Mouse (Mus musculus) MEL (cell line): ENCODE data around the gene Riok2. TPM values are rescaled to one million over a fixed set of nuclear protein-coding genes. Genes with fewer than 3 reads are reported as not detected.

Experiments
- DNase-seq: peaks from one replicate; pipeline ENCODE4 v3.0.0; 2011; ENCODE audit warnings: low read depth, low spot score
- H3K27ac ChIP-seq: 2 replicates; pipeline ENCODE4 v1.5.1; 2012; ENCODE audit warnings: low read depth, mild to moderate bottlenecking, control low read depth, low read length, moderate library complexity; ENCODE audit not compliant: control insufficient read depth
- H3K27me3 ChIP-seq, 2 experiments: fragments of 150-350 bp in 1 of 2; sonication (generic) in 1 of 2; 2 replicates each; pipeline ENCODE4 v1.6.1; 2012; ENCODE audit warnings: low read length in 2 of 2, mild to moderate bottlenecking in 2 of 2, improper control_type of control experiment in 1 of 2, moderate library complexity in 1 of 2; ENCODE audit not compliant: insufficient read depth in 2 of 2, control insufficient read depth in 1 of 2
- H3K36me3 ChIP-seq, 2 experiments: 2 replicates each; pipeline ENCODE4 v1.6.1; 2012 to 2014; ENCODE audit warnings: low read length in 2 of 2, improper control_type of control experiment in 1 of 2, inconsistent platforms in 1 of 2, mild to moderate bottlenecking in 1 of 2; ENCODE audit not compliant: insufficient read depth in 2 of 2, control insufficient read depth in 1 of 2
- H3K4me1 ChIP-seq, 2 experiments: fragments of 150-350 bp in 1 of 2; sonication (generic) in 1 of 2; 2 replicates each; pipeline ENCODE4 v1.6.1; 2012; ENCODE audit warnings: low read length in 2 of 2, improper control_type of control experiment in 1 of 2, mild to moderate bottlenecking in 1 of 2; ENCODE audit not compliant: insufficient read depth in 2 of 2, control insufficient read depth in 1 of 2
- H3K4me3 ChIP-seq, 2 experiments: fragments of 150-350 bp in 1 of 2; sonication (generic) in 1 of 2; 2 replicates each; pipeline ENCODE4 v1.5.1; 2012; ENCODE audit warnings: low read depth in 2 of 2, low read length in 2 of 2, mild to moderate bottlenecking in 2 of 2, moderate library complexity in 2 of 2, control low read depth in 1 of 2, improper control_type of control experiment in 1 of 2; ENCODE audit not compliant: control insufficient read depth in 1 of 2, insufficient read depth in 1 of 2
- H3K79me2 ChIP-seq: 2 replicates; pipeline ENCODE4 v1.6.1; 2012; ENCODE audit warnings: mild to moderate bottlenecking, low read length, moderate library complexity; ENCODE audit not compliant: control insufficient read depth, poor library complexity, insufficient read depth
- H3K9ac ChIP-seq: 2 replicates; pipeline ENCODE4 v1.6.1; 2012; ENCODE audit warnings: low read depth, mild to moderate bottlenecking, control low read depth, low read length, moderate library complexity; ENCODE audit not compliant: control insufficient read depth, poor library complexity, severe bottlenecking
- H3K9me3 ChIP-seq: fragments of 150-350 bp; sonication (generic); replicated peaks from 2 replicates; pipeline ENCODE4 v1.6.1; 2012; ENCODE audit warnings: mild to moderate bottlenecking, low read length, improper control_type of control experiment, moderate library complexity; ENCODE audit not compliant: insufficient read depth
- BHLHE40 ChIP-seq: IDR thresholded peaks from 2 replicates; pipeline ENCODE4 v1.6.1; 2012; ENCODE audit warnings: low read depth, mild to moderate bottlenecking, inconsistent platforms, low read length, improper control_type of control experiment, borderline replicate concordance
- CHD2 ChIP-seq: IDR thresholded peaks from 2 replicates; pipeline ENCODE4 v1.6.1; 2011; ENCODE audit warnings: low read length, improper control_type of control experiment
- CTCF ChIP-seq, 3 experiments: IDR thresholded peaks in 2 of 3; conservative IDR thresholded peaks in 1 of 3; 2 replicates each; pipeline ENCODE4 v1.5.1; 2011 to 2012; ENCODE audit warnings: low read length in 3 of 3, low read depth in 2 of 3, mild to moderate bottlenecking in 2 of 3, improper control_type of control experiment in 1 of 3, inconsistent platforms in 1 of 3, mixed read lengths in 1 of 3, moderate library complexity in 1 of 3; ENCODE audit not compliant: control insufficient read depth in 1 of 3, insufficient read depth in 1 of 3, poor library complexity in 1 of 3, severe bottlenecking in 1 of 3
- E2F4 ChIP-seq: IDR thresholded peaks from 2 replicates; pipeline ENCODE4 v1.6.1; 2011; ENCODE audit warnings: low read depth, low read length, improper control_type of control experiment, borderline replicate concordance
- ELF1 ChIP-seq: IDR thresholded peaks from 2 replicates; pipeline ENCODE4 v1.6.1; 2014; ENCODE audit warnings: low read depth, mild to moderate bottlenecking, inconsistent platforms, low read length, improper control_type of control experiment, moderate library complexity
- EP300 ChIP-seq, 2 experiments: IDR thresholded peaks; 2 replicates each; pipeline ENCODE4 v1.6.1; 2011; ENCODE audit warnings: improper control_type of control experiment in 2 of 2, low read length in 2 of 2, low read depth in 1 of 2, mild to moderate bottlenecking in 1 of 2
- ETS1 ChIP-seq: IDR thresholded peaks from 2 replicates; pipeline ENCODE4 v1.6.1; 2012; ENCODE audit warnings: low read depth, mild to moderate bottlenecking, inconsistent platforms, low read length, improper control_type of control experiment, moderate library complexity
- GATA1 ChIP-seq: IDR thresholded peaks from 2 replicates; pipeline ENCODE4 v1.6.1; 2011; ENCODE audit warnings: low read depth, low read length, improper control_type of control experiment
- HCFC1 ChIP-seq: IDR thresholded peaks from 2 replicates; pipeline ENCODE4 v1.6.1; 2012; ENCODE audit warnings: low read depth, mild to moderate bottlenecking, inconsistent platforms, low read length, improper control_type of control experiment, moderate library complexity
- KAT2A ChIP-seq: conservative IDR thresholded peaks from 2 replicates; pipeline ENCODE4 v1.6.1; 2012; ENCODE audit warnings: low read depth, low read length, improper control_type of control experiment, inconsistent platforms
- MAX ChIP-seq: IDR thresholded peaks from 2 replicates; pipeline ENCODE4 v1.6.1; 2011; ENCODE audit warnings: low read length, improper control_type of control experiment
- MAZ ChIP-seq: IDR thresholded peaks from 2 replicates; pipeline ENCODE4 v1.6.1; 2012; ENCODE audit warnings: low read depth, mild to moderate bottlenecking, inconsistent platforms, low read length, improper control_type of control experiment
- MXI1 ChIP-seq: IDR thresholded peaks from 2 replicates; pipeline ENCODE4 v1.6.1; 2011; ENCODE audit warnings: mild to moderate bottlenecking, low read depth, low read length, improper control_type of control experiment
- NELFE ChIP-seq: IDR thresholded peaks from 2 replicates; pipeline ENCODE4 v1.6.1; 2011; ENCODE audit warnings: low read depth, low read length, improper control_type of control experiment
- NRF1 ChIP-seq: IDR thresholded peaks from 2 replicates; pipeline ENCODE4 v1.6.1; 2014; ENCODE audit warnings: low read depth, mild to moderate bottlenecking, inconsistent platforms, low read length, improper control_type of control experiment, moderate library complexity; ENCODE audit not compliant: poor library complexity, insufficient read depth, severe bottlenecking
- POLR2A ChIP-seq, 2 experiments: IDR thresholded peaks; 2 replicates each; pipeline ENCODE4 v1.6.1; 2011 to 2012; ENCODE audit warnings: low read length in 2 of 2, mild to moderate bottlenecking in 2 of 2, control low read depth in 1 of 2, improper control_type of control experiment in 1 of 2, low read depth in 1 of 2, moderate library complexity in 1 of 2; ENCODE audit not compliant: control insufficient read depth in 1 of 2, insufficient read depth in 1 of 2, poor library complexity in 1 of 2
- POLR2AphosphoS2 ChIP-seq: IDR thresholded peaks from 2 replicates; pipeline ENCODE4 v1.6.1; 2011; ENCODE audit warnings: low read length, improper control_type of control experiment
- POLR2AphosphoS5 ChIP-seq: IDR thresholded peaks from 2 replicates; pipeline ENCODE4 v1.6.1; 2012; ENCODE audit warnings: low read depth, borderline replicate concordance, mild to moderate bottlenecking, inconsistent platforms, low read length, moderate library complexity, mixed read lengths
- RAD21 ChIP-seq: IDR thresholded peaks from 2 replicates; pipeline ENCODE4 v1.6.1; 2011; ENCODE audit warnings: mild to moderate bottlenecking, low read depth, low read length, improper control_type of control experiment
- RCOR1 ChIP-seq: IDR thresholded peaks from 2 replicates; pipeline ENCODE4 v1.6.1; 2012; ENCODE audit warnings: low read depth, mild to moderate bottlenecking, inconsistent platforms, low read length, improper control_type of control experiment
- UBTF ChIP-seq: IDR thresholded peaks from 2 replicates; pipeline ENCODE4 v1.6.1; 2012; ENCODE audit warnings: low read depth, mild to moderate bottlenecking, inconsistent platforms, low read length, improper control_type of control experiment, moderate library complexity, borderline replicate concordance; ENCODE audit not compliant: insufficient read depth
- USF1 ChIP-seq: IDR thresholded peaks from 2 replicates; pipeline ENCODE4 v1.6.1; 2014; ENCODE audit warnings: low read depth, mild to moderate bottlenecking, inconsistent platforms, low read length, improper control_type of control experiment, moderate library complexity
- USF2 ChIP-seq, 2 experiments: IDR thresholded peaks; 2 replicates each; pipeline ENCODE4 v1.6.1; 2011 to 2012; ENCODE audit warnings: improper control_type of control experiment in 2 of 2, low read length in 2 of 2, borderline replicate concordance in 1 of 2, inconsistent platforms in 1 of 2, low read depth in 1 of 2, mild to moderate bottlenecking in 1 of 2; ENCODE audit not compliant: insufficient read depth in 1 of 2
- ZC3H11A ChIP-seq: IDR thresholded peaks from 2 replicates; pipeline ENCODE4 v1.6.1; 2012; ENCODE audit warnings: low read depth, mild to moderate bottlenecking, inconsistent platforms, low read length, improper control_type of control experiment
- ZNF384 ChIP-seq: IDR thresholded peaks from 2 replicates; pipeline ENCODE4 v1.6.1; 2012; ENCODE audit warnings: low read depth, mild to moderate bottlenecking, inconsistent platforms, low read length, improper control_type of control experiment
- polyA plus RNA-seq, 2 experiments: library from polyadenylated mRNA; stranded (reverse) in 1 of 2; unstranded in 1 of 2; fragments of >175 nt in 1 of 2; fragments of >200 nt in 1 of 2; gene quantifications; 2 replicates each; pipeline versions ENCODE4 v1.2.1 to v1.2.4; 2012; ENCODE audit warnings: low replicate concordance in 2 of 2, low read depth in 1 of 2; ENCODE audit not compliant: insufficient read length in 2 of 2, insufficient read depth in 1 of 2, missing spikeins in 1 of 2
- total RNA-seq: library from RNA; depleted of rRNA; stranded (reverse); fragments of 300-350 nt; gene quantifications from 2 replicates; pipeline ENCODE4 v1.2.3, GENCODE M21; 2012

The Riok2 gene
- total and polyA plus RNA-seq, 3 experiments = 43.3 to 47.3 TPM; not detected in 1

GRCm38 (mm10) chr17:17408720-17409478 lies 34.8 kb downstream of the Riok2 start:
- Histone ChIP-seq H3K27ac (no peak overlapping the region), H3K36me3 (no peaks in the 10 kb centered on the region), H3K4me3 (no peak overlapping the region), H3K27me3 (no peaks in the 10 kb centered on the region), H3K4me1 (no peaks in the 10 kb centered on the region; a peak in 1 of 4 replicates), H3K9me3 (no peaks in the 10 kb centered on the region), H3K9ac (no peak overlapping the region), H3K79me2 (no peaks in the 10 kb centered on the region)
- TF ChIP-seq NELFE = no peak
- no peak for TF ChIP-seq ZNF384
- no peak for TF ChIP-seq EP300 (IDR thresholded peaks at IDR 0.05; ENCODE audit: low read depth in 1 of 2, low read length in 2 of 2)
- no peak for TF ChIP-seq ELF1
- no peak for TF ChIP-seq MAZ
- no peak for TF ChIP-seq POLR2A (IDR thresholded peaks at IDR 0.05; ENCODE audit: control insufficient read depth in 1 of 2, insufficient read depth in 1 of 2, low read depth in 1 of 2, low read length in 2 of 2, poor library complexity in 1 of 2)
- no peak for TF ChIP-seq E2F4
- no peak for TF ChIP-seq MAX
- TF ChIP-seq CHD2 = no peak
- TF ChIP-seq MXI1 = no peak
- TF ChIP-seq ZC3H11A = no peak
- no peak for TF ChIP-seq USF2 (IDR thresholded peaks at IDR 0.05; ENCODE audit: borderline replicate concordance in 1 of 2, insufficient read depth in 1 of 2, low read depth in 1 of 2, low read length in 2 of 2)
- no peak for TF ChIP-seq GATA1
- TF ChIP-seq HCFC1 = no peak
- TF ChIP-seq UBTF = no peak
- TF ChIP-seq BHLHE40 = no peak
- DNase-seq = no peak

GRCm38 (mm10) chr17:17409601-17410000 lies 35.5 kb downstream of the Riok2 start:
- H3K4me1 ChIP-seq = no peaks in the 10 kb centered on the region; a peak in 1 of 4 replicates
- H3K36me3 ChIP-seq = no peaks in the 10 kb centered on the region
- no peak overlapping the region for H3K4me3 ChIP-seq
- no peak overlapping the region for H3K9ac ChIP-seq
- TF ChIP-seq CTCF (IDR thresholded peaks at IDR 0.05 in 2 of 3, conservative IDR thresholded peaks at IDR 0.05 in 1 of 3; ENCODE audit: control insufficient read depth in 1 of 3, insufficient read depth in 1 of 3, low read depth in 2 of 3, low read length in 3 of 3, poor library complexity in 1 of 3, severe bottlenecking in 1 of 3) = no peak
- TF ChIP-seq POLR2AphosphoS5 = no peak
- TF ChIP-seq ETS1 = no peak
- TF ChIP-seq RCOR1 = no peak
- TF ChIP-seq POLR2AphosphoS2 = no peak
- no peak for TF ChIP-seq USF1
- no peak for TF ChIP-seq MXI1
- TF ChIP-seq KAT2A = no peak
- TF ChIP-seq NRF1 = no peak
- TF ChIP-seq MAX = no peak
- no peak for TF ChIP-seq RAD21
- TF ChIP-seq GATA1 = no peak
- no peak for TF ChIP-seq BHLHE40
- no peak for TF ChIP-seq ZNF384
- TF ChIP-seq, all 39 proteins: peak for 0
- Histone ChIP-seq H3K79me2 (no peaks in the 10 kb centered on the region), H3K27me3 (no peaks in the 10 kb centered on the region), H3K27ac (no peak overlapping the region), H3K9me3 (no peaks in the 10 kb centered on the region)
- DNase-seq = no peak
